Mouse (Mus musculus): ENCODE measurements around the gene Zcchc7. TPM values are rescaled to one million over a fixed set of nuclear protein-coding genes. Genes with fewer than 3 reads are reported as not detected.
A peak's percentile ranks its signal among the peaks of the same experiment; 100 is the strongest.

Zcchc7 gene
- polyA plus RNA-seq, 1 experiment, result 15.9 TPM

DNA sequence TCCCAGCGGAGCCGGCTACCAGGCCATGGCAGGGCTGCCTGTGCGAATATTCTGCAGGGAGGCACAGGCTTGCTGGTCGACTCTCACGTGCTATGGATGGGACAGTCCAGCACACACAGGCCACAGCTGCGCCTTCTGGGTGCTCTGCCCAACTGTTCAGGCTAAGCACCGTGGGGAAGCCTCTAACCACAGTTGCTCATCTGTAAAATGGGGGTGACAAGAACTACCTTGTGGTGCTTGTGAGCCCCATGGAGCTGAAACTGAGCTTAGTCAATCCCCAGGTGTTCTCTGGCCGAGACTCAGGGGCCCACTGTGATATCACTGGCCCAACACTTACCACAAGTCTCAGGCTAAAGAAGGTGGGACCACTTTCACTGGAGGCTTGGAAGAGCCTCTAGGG, 211.7 kb downstream of the Zcchc7 start:
- no peak for DNase-seq
- Histone ChIP-seq H3K4me1 (ENCODE audit: control insufficient read depth, insufficient read depth, low read length) (no peaks in the 10 kb centered on the region), H3K4me3 (replicated peaks; ENCODE audit: extremely low read depth, low read depth, low read length) (no peak overlapping the region)
- WGBS, result 77% methylated on average over 8 of the region's 8 CpGs
- no peak for TF ChIP-seq POLR2A (IDR thresholded peaks at IDR 0.05; ENCODE audit: borderline replicate concordance, extremely low read depth, low read depth, low read length)
- no peak for TF ChIP-seq CTCF (IDR thresholded peaks at IDR 0.05; ENCODE audit: insufficient read depth, low read length)

DNA sequence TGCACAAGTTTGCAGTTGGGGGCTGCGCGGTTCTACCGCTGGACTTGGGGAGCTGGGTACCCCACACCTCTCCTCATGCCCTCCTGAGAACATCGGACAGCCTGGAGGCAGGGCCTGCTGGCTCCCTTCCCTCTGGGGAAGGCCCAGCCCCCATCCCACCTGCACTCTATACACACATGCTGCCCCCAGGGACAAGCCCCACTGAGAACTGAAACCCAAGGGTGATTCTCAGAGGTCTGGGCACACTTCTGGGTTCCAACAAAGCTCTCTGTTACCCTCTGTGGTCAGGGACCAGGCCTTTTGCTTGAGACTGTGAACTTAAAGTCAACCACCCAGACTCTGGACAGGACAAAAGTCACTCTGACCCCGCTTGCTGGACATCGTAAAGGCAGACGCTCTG, 214.4 kb downstream of the Zcchc7 start:
- TF ChIP-seq POLR2A (IDR thresholded peaks at IDR 0.05; ENCODE audit: borderline replicate concordance, extremely low read depth, low read depth, low read length) (no peak), CTCF (IDR thresholded peaks at IDR 0.05; ENCODE audit: insufficient read depth, low read length) (no peak)
- no peak for DNase-seq
- Histone ChIP-seq H3K4me1 (ENCODE audit: control insufficient read depth, insufficient read depth, low read length) (no peaks in the 10 kb centered on the region), H3K4me3 (replicated peaks; ENCODE audit: extremely low read depth, low read depth, low read length) (no peak overlapping the region)
- 90% methylated on average over 7 of the region's 7 CpGs for WGBS

DNA sequence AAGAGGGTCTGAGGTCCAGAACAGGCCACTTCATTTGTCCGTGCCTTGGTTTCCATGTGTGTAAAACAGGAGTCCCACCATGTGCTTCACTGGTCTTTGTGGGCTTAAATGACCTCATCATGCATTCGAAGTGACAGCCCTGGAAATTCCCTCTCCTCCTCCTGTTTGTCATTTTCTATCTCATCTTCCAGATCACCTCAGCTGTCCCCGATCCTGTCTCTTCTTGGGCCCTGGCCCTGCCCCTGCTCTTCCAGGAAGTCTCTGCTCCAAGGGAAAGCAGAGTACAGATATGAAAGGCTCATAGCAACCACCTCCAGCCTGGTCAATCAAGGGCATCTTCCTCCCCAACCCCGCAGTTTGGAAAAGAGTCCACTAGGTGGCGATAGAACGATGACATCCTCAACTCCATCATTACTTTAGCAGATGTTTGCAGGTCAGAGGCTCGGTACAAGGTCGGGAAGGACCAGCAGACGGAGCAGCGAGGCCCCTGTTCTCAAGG, 215.0 kb downstream of the Zcchc7 start:
- TF ChIP-seq POLR2A (IDR thresholded peaks at IDR 0.05; ENCODE audit: borderline replicate concordance, extremely low read depth, low read depth, low read length), result no peak
- peak; percentile 73 for TF ChIP-seq CTCF (IDR thresholded peaks at IDR 0.05; ENCODE audit: insufficient read depth, low read length)
- WGBS, result 18% methylated on average over 10 of the region's 10 CpGs
- no peaks in the 10 kb centered on the region for H3K4me1 ChIP-seq (ENCODE audit: control insufficient read depth, insufficient read depth, low read length)
- no peak overlapping the region for H3K4me3 ChIP-seq (replicated peaks; ENCODE audit: extremely low read depth, low read depth, low read length)
- peak; percentile 39 for DNase-seq

DNA sequence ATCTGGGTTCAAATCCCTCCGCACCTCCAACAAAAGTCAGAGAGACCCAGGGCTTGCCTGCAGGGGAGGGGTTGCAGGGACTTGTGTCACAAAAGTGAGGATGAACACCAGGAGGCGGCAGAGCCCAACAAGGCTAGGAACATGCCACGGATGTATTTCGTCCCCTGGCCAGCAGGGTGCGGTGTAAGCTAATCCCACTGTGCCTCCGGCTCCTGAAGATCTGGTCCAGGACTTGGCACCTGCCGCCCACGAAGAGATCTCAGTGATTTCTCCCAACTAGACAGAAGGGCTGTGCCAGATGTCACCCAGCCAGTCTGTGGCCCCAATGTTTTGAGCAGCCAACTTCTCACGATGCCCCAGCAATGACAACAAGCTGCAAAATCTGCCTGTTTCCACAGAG, 217.8 kb downstream of the Zcchc7 start:
- no peaks in the 10 kb centered on the region for H3K4me1 ChIP-seq (ENCODE audit: control insufficient read depth, insufficient read depth, low read length)
- DNase-seq, result peak; percentile 88
- peak overlapping the region; percentile 1 for H3K4me3 ChIP-seq (replicated peaks; ENCODE audit: extremely low read depth, low read depth, low read length)
- no peak for TF ChIP-seq POLR2A (IDR thresholded peaks at IDR 0.05; ENCODE audit: borderline replicate concordance, extremely low read depth, low read depth, low read length)
- peak; percentile 100 for TF ChIP-seq CTCF (IDR thresholded peaks at IDR 0.05; ENCODE audit: insufficient read depth, low read length)
- WGBS, result 9% methylated on average over 9 of the region's 9 CpGs

DNA sequence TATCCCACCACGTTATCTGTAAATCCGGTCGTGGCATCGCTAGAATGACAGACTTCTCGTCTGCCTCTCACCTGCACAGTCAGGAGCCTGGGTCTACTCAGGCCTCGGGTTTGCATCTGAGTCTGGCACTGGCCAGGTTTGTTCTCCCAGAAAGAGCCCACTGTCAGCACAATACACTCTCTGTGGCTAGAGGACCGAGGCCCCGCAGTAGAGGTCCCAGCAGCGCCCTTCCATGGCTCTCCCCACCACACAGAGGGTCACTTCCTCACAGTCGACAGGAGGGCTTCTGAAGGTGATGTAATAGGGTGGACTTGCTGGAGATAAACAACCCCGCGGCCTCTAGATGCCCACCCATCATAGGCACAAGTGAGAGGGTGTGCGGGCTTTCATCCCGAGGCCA, 218.2 kb downstream of the Zcchc7 start:
- DNase-seq, result no peak
- Histone ChIP-seq H3K4me3 (replicated peaks; ENCODE audit: extremely low read depth, low read depth, low read length) (peak overlapping the region; percentile 1), H3K4me1 (ENCODE audit: control insufficient read depth, insufficient read depth, low read length) (no peaks in the 10 kb centered on the region)
- WGBS, result 35% methylated on average over 14 of the region's 14 CpGs
- TF ChIP-seq CTCF (IDR thresholded peaks at IDR 0.05; ENCODE audit: insufficient read depth, low read length) (no peak), POLR2A (IDR thresholded peaks at IDR 0.05; ENCODE audit: borderline replicate concordance, extremely low read depth, low read depth, low read length) (no peak)

DNA sequence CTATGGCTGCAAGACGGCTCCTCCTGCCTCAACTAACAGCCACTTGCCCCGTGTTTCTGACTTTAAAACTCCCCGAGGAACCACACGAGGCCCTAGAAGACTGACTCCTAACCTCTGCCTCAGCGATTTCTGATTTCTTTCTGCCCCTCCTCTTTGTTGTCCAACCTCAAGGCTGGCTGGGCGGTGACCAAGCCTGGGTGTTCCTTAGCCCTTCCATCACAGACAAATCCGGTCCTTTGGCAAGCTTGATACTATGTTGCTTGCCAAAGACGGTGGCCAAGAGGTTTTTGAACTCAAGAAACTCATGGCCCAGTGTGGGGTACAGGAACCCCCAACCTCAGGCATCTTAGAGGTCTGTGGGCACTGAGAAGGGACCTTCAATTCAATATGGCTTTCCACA, 218.7 kb downstream of the Zcchc7 start:
- no peaks in the 10 kb centered on the region for H3K4me1 ChIP-seq (ENCODE audit: control insufficient read depth, insufficient read depth, low read length)
- no peak for TF ChIP-seq CTCF (IDR thresholded peaks at IDR 0.05; ENCODE audit: insufficient read depth, low read length)
- TF ChIP-seq POLR2A (IDR thresholded peaks at IDR 0.05; ENCODE audit: borderline replicate concordance, extremely low read depth, low read depth, low read length), result no peak
- DNase-seq, result no peak
- H3K4me3 ChIP-seq (replicated peaks; ENCODE audit: extremely low read depth, low read depth, low read length), result no peak overlapping the region
- WGBS, result 67% methylated on average over 8 of the region's 8 CpGs

DNA sequence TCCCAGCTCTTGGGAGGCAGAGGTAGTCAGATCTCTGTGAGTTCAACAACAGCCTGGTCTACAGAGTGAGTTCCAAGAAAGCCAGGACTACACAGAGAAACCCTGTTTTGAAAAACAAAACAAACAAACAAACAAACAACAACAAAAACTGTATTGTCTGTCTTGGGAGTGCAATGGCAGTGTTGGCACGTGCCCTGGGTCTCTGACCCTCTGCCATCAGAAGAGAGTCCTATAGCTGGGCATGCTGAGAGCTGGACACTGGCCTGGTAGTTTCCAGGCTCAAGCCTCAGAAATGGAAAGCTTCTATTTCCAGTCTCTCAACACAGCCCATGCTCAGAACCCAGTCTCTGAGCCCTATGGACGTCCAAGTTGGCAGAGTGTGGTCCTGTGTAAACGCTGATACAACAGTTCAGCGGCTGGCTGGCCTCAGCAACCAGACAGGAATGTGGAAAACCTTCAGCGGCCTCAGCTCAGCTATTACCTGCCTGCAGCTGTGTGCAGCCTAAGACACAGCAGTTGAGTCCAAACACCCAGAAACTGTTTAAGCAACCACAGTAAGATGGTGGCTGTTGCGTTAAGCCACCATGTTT, 220.4 kb downstream of the Zcchc7 start:
- 66% methylated on average over 6 of the region's 6 CpGs for WGBS
- no peak overlapping the region for H3K4me3 ChIP-seq (replicated peaks; ENCODE audit: extremely low read depth, low read depth, low read length)
- H3K4me1 ChIP-seq (ENCODE audit: control insufficient read depth, insufficient read depth, low read length), result no peaks in the 10 kb centered on the region
- no peak for DNase-seq
- no peak for TF ChIP-seq CTCF (IDR thresholded peaks at IDR 0.05; ENCODE audit: insufficient read depth, low read length)

DNA sequence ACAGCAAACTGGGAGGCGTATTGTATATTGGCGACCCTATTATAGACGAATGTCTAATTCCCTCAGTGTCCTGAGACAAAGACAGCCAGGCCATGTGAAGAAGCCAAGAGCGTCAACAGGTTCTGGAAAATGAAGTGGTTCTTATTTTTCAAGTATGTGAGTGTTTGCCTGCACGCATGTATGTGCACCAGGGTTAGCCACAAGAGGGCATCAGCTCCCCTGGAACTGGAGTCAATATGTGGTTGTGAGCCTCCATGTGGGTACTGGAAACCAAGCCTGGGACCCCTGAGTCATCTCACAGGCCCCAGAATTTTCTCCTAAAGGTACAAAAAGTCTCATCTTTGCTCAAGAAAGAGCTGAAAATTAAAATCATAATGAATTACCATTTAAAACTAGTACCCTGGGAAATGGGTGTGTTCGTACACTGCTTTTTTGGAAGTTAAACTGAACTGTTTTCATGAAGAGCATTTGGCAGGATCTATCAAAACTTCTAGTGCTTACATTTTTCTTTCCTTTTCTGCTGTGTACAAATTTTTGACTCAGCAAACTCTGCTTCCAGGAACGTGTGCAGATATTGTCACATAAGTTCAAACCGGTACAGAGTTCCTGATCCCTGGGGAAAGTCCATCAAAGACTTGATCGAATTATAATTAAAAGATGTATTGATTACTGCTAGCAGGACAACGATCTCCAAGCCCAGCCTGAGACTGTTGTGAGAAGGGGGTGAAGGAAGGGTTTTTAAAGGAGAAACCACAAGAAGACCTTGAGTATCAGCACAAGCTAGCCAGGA, 221.4 kb downstream of the Zcchc7 start:
- no peak for DNase-seq
- 85% methylated on average over 10 of the region's 10 CpGs for WGBS
- H3K4me3 ChIP-seq (replicated peaks; ENCODE audit: extremely low read depth, low read depth, low read length), result no peak overlapping the region
- H3K4me1 ChIP-seq (ENCODE audit: control insufficient read depth, insufficient read depth, low read length), result peaks cover 3% of the 10 kb centered on the region
- TF ChIP-seq CTCF (IDR thresholded peaks at IDR 0.05; ENCODE audit: insufficient read depth, low read length), result no peak
- TF ChIP-seq POLR2A (IDR thresholded peaks at IDR 0.05; ENCODE audit: borderline replicate concordance, extremely low read depth, low read depth, low read length), result no peak

DNA sequence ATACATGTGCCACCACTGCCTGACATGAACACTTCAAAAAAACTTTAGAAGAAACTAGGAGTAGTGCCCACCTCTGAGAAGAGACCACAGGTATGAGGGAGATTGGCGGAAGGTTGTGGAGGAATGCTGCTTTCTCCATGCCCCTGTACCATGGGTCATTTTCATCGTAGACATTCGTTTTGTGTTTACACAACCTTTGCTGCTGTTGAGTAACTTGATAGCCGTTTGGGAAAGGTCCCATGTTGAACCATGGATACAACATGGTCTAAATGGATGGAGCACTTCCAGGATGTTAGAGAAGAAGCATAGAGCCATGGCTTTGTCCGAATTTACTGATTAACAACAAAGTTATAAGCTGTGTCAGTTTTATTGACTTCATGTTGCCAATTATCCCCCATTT, 222.5 kb downstream of the Zcchc7 start:
- DNase-seq, result no peak
- TF ChIP-seq CTCF (IDR thresholded peaks at IDR 0.05; ENCODE audit: insufficient read depth, low read length) (no peak), POLR2A (IDR thresholded peaks at IDR 0.05; ENCODE audit: borderline replicate concordance, extremely low read depth, low read depth, low read length) (no peak)
- peaks cover 3% of the 10 kb centered on the region for H3K4me1 ChIP-seq (ENCODE audit: control insufficient read depth, insufficient read depth, low read length)
- no peak overlapping the region for H3K4me3 ChIP-seq (replicated peaks; ENCODE audit: extremely low read depth, low read depth, low read length)
- WGBS, result 56% methylated on average over 5 of the region's 5 CpGs

DNA sequence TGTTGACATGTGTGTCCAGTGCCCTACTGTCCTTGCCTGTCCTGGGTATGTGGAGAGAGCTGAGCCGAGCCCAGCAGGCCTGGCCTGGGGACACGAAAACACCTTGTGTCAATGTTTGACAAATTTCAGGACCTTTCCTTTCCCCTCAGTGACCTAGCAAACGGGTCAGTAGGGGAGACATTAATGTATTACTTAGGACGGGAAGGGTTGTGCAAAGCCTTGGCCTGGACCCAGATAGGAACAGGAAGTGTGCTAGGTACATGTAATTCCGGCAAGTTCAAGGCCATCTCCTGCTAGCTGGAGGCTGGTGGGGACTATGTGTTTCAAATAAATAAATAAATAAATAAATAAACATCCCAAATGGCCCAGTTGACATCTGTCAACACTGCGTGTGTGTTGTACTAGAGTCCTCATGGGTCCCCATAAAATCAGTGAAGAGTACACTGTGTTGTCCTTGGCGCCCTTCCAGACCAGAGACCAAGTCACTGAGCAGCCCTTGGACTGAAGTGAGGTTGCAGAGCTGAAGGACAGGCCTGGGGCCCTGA, 224.2 kb downstream of the Zcchc7 start:
- no peak for TF ChIP-seq POLR2A (IDR thresholded peaks at IDR 0.05; ENCODE audit: borderline replicate concordance, extremely low read depth, low read depth, low read length)
- TF ChIP-seq CTCF (IDR thresholded peaks at IDR 0.05; ENCODE audit: insufficient read depth, low read length), result no peak
- no peak for DNase-seq
- peaks cover 3% of the 10 kb centered on the region for H3K4me1 ChIP-seq (ENCODE audit: control insufficient read depth, insufficient read depth, low read length)
- 49% methylated on average over 7 of the region's 7 CpGs for WGBS
- H3K4me3 ChIP-seq (replicated peaks; ENCODE audit: extremely low read depth, low read depth, low read length), result no peak overlapping the region

Data from lung, adult 2 months (tissue).